Mouse (Mus musculus) neural tube, postnatal 0 days (tissue): Measurements from ENCODE around the gene Myh6. TPM values are rescaled to one million over a fixed set of nuclear protein-coding genes. Genes with fewer than 3 reads are reported as not detected.

Experiments
- microRNA counts: library from miRNA; unstranded; fragments of <30 nt; microRNA quantifications from one replicate; lab custom pipeline; 2015
- microRNA-seq: library from miRNA; unstranded; fragments of <30 nt; microRNA quantifications from one replicate; pipeline ENCODE4, GENCODE M21; 2016
- polyA plus RNA-seq: library from polyadenylated mRNA; unstranded; fragments of >200 nt; fragmentation: Nextera tagmentation; extraction: Ambion mirVana; gene quantifications from 2 replicates; pipeline ENCODE4 v1.2.1, GENCODE M21; 2015

Gene Myh6
- polyA plus RNA-seq = 1.7 and 2.0 TPM in 2 replicates

DNA sequence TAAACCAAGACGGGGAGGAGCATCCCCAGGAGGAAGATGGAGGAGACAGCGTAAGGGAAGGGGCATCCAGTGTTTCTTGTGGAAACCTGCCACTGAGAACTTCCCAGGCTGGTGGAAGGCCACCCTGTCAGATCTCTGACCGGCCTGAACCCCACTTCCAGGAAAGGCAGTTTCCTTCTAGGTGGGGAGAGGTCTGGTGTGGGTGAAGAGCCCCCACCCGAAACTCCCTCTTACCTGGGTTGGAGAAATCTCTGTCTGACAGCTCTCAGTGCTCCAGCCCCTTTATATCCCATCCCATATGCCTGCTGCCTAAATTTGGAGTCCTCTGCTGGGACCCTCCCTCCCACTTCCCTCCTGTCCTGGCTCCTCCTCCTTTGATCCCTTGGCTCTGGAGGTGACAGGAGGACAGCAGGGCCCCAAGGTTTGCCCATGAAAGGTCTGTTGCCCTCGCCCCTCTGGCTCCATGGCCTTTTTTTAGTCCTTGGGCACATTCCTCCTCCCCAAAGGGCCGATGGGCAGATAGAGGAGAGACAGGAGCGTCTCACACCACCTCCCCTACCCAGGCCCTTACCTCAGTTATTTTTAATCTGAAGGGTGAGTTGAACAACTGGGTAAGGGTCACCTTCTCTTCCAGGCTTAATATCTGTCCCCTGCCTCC lies at the start of gene Myh6:
TSS of gene Myh6 (minus strand) at position 608 of the 658 bp plus-strand sequence.

DNA sequence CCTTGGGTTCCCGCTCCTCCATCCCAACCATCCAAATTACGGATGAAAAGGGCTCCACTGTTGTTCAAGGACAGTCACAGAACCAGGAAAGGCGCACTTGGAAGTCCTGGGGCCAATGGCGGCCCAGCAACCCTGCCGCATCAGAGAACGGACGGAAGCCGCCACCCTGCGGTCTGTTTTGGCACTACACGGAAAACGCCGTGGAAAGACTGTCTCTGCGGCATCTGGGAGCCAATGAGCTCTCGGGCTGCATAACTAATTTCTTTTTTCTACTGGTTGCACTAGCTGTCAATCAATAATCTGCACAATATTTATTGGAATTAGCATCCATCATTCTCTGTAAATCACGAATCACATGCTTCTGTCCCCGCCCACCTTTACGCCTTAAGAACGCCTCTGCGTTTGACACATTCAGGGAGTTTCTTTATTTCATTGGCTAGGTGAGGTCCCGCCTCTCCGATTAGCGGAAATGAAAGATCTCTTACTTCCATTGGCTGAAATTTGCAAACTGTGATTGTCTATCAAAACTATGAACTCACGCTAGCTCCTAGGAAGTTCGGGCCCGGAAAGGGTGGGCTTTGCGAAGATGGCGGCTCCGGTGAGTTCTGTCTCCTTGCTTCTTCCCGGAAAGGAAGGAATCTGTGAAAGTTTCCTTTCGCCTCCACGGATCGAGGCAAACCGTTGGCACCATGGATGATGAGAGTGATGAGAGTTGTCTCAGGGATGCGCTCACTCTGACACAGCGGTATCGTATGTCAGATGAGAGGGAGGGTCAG lies 48.5 kb upstream of the Myh6 start, which contains the start of gene Ngdn:
TSS of gene Ngdn (plus strand) at position 464 of the 776 bp plus-strand sequence.

DNA sequence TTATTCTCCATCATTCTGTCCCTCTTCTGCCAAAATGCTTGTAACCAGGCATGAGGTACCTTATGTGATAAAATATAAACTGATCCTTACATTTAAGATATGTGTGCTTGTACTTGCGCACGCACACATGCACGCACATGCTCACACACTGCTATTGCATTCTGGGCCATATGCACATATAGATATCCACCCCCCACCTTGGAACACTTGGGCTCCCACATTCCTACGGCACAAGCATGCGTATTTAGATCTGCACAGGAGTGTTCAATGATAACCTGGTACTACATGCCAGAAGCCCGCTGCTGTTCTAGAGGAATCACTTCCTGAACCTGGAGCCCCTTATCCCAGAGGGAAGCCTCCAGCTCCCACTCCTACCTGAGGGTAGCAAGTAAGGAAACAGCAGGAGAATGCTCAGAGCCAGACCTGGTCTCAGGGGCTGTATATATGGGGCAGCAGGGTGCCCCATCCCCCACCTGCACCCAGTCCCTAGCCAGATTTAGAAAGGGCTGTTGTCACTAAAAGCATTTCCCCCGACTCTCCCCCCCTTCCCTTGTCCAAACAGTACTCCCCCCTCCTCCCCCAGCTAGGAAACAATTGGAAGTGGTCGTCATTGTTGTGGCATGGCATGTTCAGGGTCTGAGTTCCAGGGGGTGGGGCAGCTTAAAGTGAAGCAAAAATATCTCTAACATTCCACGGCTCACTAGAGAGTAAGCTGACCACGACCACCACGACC lies 27.6 kb upstream of the Myh6 start, which contains the start of gene Myh7:
TSS of gene Myh7 (minus strand) at position 491 of the 733 bp plus-strand sequence.

DNA sequence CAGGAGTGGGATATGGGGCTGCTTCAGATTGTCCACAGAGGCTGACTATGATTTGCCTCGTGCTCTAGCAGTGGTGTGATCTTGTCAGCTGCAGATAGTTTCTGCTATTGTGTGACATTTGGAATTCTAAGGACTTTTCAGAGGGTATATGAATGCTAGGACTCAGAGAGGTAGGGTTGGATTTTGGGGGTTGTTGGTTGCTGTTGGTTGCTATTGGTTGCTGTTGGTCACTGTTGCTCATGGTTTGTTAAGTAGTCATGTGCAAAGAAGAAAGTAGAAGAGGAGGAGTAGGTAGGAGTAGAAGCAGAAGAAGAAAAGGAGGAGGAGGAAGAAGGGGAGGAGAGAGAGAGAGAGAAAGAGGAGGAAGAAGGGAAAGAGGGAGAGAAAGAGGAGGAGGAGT lies 9.9 kb upstream of the Myh6 start, which contains the start of gene Gm17428:
TSS of gene Gm17428 (plus strand) at position 301 of the 400 bp plus-strand sequence.

DNA sequence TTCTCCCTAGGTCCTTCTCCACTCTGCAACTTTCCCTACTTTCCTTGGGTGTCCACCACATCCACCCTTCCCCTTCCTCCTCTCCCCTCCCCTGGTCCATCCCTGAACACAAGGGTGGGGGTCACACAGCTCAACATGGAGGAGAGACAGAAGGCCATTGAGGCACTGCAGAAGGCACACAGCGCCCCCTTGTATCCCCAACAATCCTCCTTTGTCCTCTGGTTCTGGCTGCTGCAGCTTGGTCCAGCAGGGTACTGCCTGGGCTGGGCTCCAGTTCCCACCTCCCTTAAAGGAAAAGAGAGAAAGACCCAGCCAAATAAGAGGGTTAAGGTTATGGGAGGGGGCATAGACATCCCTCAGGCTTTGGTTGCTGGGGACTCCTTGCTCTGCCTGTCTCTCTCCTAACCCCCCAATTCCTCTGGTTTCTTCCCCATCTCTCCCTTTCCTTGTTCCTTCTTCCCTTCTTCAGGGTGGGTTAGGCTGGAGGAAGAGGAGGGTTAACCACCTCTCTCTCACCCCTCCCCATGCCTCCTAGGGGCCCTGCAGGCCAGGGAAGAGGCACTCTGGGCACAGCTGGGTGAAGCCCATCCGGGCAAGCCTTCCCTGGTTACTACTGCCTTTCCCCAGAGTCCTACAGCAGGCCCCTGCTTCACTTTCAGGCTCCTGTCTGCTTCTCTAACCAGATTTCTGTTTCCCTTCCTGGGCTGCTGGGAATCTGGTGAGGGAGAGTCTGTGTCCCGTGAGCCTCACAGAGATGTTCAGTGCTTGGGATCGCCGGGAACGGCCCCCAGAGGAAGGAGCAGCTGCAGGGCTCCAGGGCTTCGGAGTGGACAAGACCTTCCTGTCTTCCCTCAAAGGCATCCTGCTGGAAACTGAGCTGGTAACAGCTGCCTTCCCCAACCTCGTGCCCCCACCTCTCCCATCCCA lies 30.6 kb downstream of the Myh6 start, which contains the start of gene Cmtm5:
TSS of gene Cmtm5 (plus strand) at position 358 of the 927 bp plus-strand sequence.

GRCm38 (mm10) chr14:54932645-54933150 lies 34.0 kb downstream of the Myh6 start, which contains the start of gene Il25:
TSS of gene Il25 (plus strand) at chr14:54932695.

GRCm38 (mm10) chr14:54925349-54926342 lies 41.1 kb downstream of the Myh6 start, which contains the start of gene Efs:
TSS of gene Efs (minus strand) at chr14:54926126.

DNA sequence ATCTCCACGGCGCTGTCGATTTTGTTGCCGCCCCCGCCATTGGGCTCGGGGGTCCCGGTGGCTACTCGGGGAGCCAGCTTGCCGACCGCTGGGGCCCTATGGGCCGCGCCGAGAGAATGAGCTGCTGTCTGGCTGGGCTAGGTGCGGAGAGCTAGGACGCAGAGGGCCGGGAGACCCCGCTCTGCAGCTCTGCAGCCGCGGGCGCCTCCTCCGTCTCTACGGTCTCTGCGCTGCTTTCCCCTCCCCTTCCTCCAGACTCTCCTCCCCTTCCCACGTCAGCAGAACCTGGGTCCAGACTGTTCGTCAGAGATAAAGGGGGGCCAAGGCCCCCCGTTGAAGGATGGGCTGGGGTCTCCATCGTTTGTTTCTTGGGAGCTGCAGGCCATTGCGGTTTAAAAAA lies 53.8 kb downstream of the Myh6 start, which contains the start of gene Slc22a17:
TSS of gene Slc22a17 (minus strand) at position 247 of the 400 bp plus-strand sequence.

DNA sequence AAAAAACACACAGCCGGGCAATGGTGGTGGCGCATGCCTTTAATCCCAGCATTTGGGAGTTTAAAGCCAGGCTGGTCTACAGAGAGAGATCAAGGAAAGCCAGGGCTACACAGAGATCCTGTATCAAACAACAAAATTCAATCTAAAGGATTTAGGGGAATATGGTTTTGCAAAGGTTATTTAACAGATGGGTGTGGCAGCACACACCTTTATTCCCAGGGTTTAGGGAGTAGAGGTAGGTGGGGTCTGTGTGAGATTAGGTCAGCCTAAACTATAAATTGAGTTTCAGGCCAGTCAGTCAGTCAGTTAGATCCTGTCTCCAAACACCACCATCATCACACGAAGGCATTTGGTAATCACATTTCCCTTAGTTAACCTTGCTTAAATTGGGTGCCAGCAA lies 74.5 kb downstream of the Myh6 start, which contains the start of gene Pabpn1:
TSS of gene Pabpn1 (plus strand) at position 301 of the 400 bp plus-strand sequence.

MicroRNAs encoded within 50 kb of the gene (microRNA counts, 519-probe panel; counts per million panel counts)
- microRNA mmu-miR-208a (lab: Ali Mortazavi, UCI) = 40.5 counts per million
- microRNA mmu-miR-208b (lab: Ali Mortazavi, UCI) = 40.5 counts per million

Small RNA genes within 50 kb of the gene (microRNA-seq; reads per million reads assigned to microRNA genes)
- 0.87 reads per million for gene Mir208a
- 9.9 reads per million, percentile 21 among the genes with 10 or more reads in this experiment for gene Mir208b

Other genes starting within 250 kb of the Myh6 start
- 5.2 and 6.2 TPM in 2 replicates for gene Slc7a8, start 185.0 kb downstream of the Myh6 start, polyA plus RNA-seq
- not detected in 2 replicates for gene Rnf212b, start 152.8 kb downstream of the Myh6 start, polyA plus RNA-seq
- 8.5 and 10.5 TPM in 2 replicates for gene Homez, start 96.0 kb downstream of the Myh6 start, polyA plus RNA-seq
- gene Ppp1r3e, start 89.4 kb downstream of the Myh6 start, polyA plus RNA-seq = 7.9 and 8.4 TPM in 2 replicates
- 4.3 and 5.6 TPM in 2 replicates for gene Bcl2l2, start 83.5 kb downstream of the Myh6 start, polyA plus RNA-seq
- not detected in 2 replicates for gene Gm20521, start 83.5 kb downstream of the Myh6 start, polyA plus RNA-seq
- 150 and 168 TPM in 2 replicates for gene Pabpn1, start 74.4 kb downstream of the Myh6 start, polyA plus RNA-seq
- 466 and 485 TPM in 2 replicates for gene Slc22a17, start 53.8 kb downstream of the Myh6 start, polyA plus RNA-seq
- gene Efs, start 40.8 kb downstream of the Myh6 start, polyA plus RNA-seq = 14.2 and 14.9 TPM in 2 replicates
- 0.43 and 0.81 TPM in 2 replicates for gene Il25, start 34.2 kb downstream of the Myh6 start, polyA plus RNA-seq
- gene Cmtm5, start 30.7 kb downstream of the Myh6 start, polyA plus RNA-seq = 73.0 and 76.3 TPM in 2 replicates
- gene Gm17428, start 10.0 kb upstream of the Myh6 start, polyA plus RNA-seq = not detected in 2 replicates
- 4.2 and 4.5 TPM in 2 replicates for gene Myh7, start 27.7 kb upstream of the Myh6 start, polyA plus RNA-seq
- gene Ngdn, start 48.5 kb upstream of the Myh6 start, polyA plus RNA-seq = 46.3 and 47.4 TPM in 2 replicates
- gene Zfhx2, start 125.4 kb upstream of the Myh6 start, polyA plus RNA-seq = 11.3 and 14.4 TPM in 2 replicates
- gene Thtpa, start 127.9 kb upstream of the Myh6 start, polyA plus RNA-seq = 25.0 and 26.2 TPM in 2 replicates
- gene Ap1g2, start 139.7 kb upstream of the Myh6 start, polyA plus RNA-seq = 3.7 and 4.3 TPM in 2 replicates
- gene Jph4, start 150.0 kb upstream of the Myh6 start, polyA plus RNA-seq = 40.1 and 45.6 TPM in 2 replicates